Mouse (Mus musculus) kidney, embryonic 16.5 days (tissue): ENCODE measurements around the gene Fgfr2. TPM values are rescaled to one million over a fixed set of nuclear protein-coding genes. Genes with fewer than 3 reads are reported as not detected.

ENCODE experiments used
- ATAC-seq: fragments of 200-750 bp; cut with Nextera tagmentation; 2 replicates; pipeline ENCODE4 v1.8.0; 2017; ENCODE audit warnings: moderate TSS enrichment; ENCODE audit not compliant: low FRiP score, low TSS enrichment
- H3K27ac ChIP-seq: fragments of 300-500 bp; sonication (generic); 2 replicates; pipeline ENCODE4 v1.5.1; 2014; ENCODE audit warnings: low read length
- H3K27me3 ChIP-seq: fragments of 300-500 bp; sonication (generic); 2 replicates; pipeline ENCODE4 v1.6.1; 2014; ENCODE audit warnings: low read length, control low read depth, mixed read lengths; ENCODE audit not compliant: insufficient read depth
- H3K36me3 ChIP-seq: fragments of 300-500 bp; sonication (generic); 2 replicates; pipeline ENCODE4 v1.6.1; 2014; ENCODE audit warnings: low read length, control low read depth, mixed read lengths; ENCODE audit not compliant: insufficient read depth
- H3K4me1 ChIP-seq: fragments of 300-500 bp; sonication (generic); 2 replicates; pipeline ENCODE4 v1.6.1; 2014; ENCODE audit warnings: low read length, control low read depth, mixed read lengths; ENCODE audit not compliant: insufficient read depth
- H3K4me2 ChIP-seq: fragments of 300-500 bp; sonication (generic); replicated peaks from 2 replicates; pipeline ENCODE4 v1.6.1; 2014; ENCODE audit warnings: low read depth, low read length
- H3K4me3 ChIP-seq: fragments of 300-500 bp; sonication (generic); 2 replicates; pipeline ENCODE4 v1.5.1; 2014; ENCODE audit warnings: mild to moderate bottlenecking, low read length
- H3K9ac ChIP-seq: fragments of 300-500 bp; sonication (generic); replicated peaks from 2 replicates; pipeline ENCODE4 v1.6.1; 2014; ENCODE audit warnings: low read length
- H3K9me3 ChIP-seq: fragments of 300-500 bp; sonication (generic); 2 replicates; pipeline ENCODE4 v1.6.1; 2016; ENCODE audit warnings: low read length, control low read depth
- WGBS: fragments of 180-500 bp; shearing (Covaris S2); extraction: QIAGEN DNeasy Blood & Tissue Kit; methylation state at CpG from one replicate; pipeline ENCODE4 v1.1.7; 2014; 5-methylcytosine and 5-hydroxymethylcytosine counted together
- polyA plus RNA-seq: library from polyadenylated mRNA; unstranded; fragments of >200 nt; fragmentation: Nextera tagmentation; extraction: Ambion mirVana; gene quantifications from 2 replicates; pipeline ENCODE4 v1.2.1, GENCODE M21; 2015

Gene Fgfr2
- polyA plus RNA-seq, 1 experiment from 2014 or later = 118 TPM

DNA sequence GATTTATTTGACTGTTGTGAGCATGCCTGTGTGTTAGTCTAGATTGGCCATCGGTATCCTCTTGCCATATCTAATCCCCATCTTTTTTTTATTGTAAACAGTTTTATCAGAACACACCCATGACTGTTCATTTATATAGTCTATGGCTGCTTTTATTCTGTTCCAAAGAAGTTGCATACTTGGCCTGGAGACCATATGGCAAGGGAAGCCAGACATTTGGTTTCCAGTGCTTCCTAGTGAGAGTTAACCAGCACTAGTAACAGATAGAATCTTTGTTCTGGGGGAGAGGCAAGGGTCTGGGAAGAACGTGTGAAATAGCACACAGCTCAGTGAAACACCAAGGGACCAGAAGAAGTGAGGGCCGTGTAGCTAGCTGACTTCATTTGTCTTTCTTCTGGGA, 2153.6 kb downstream of the Fgfr2 start:
- no peaks in the 10 kb centered on the region for H3K9me3 ChIP-seq
- 41% methylated on average over 3 of the region's 3 CpGs for WGBS
- peaks cover 7% of the 10 kb centered on the region for H3K4me1 ChIP-seq
- H3K27ac ChIP-seq = no peak overlapping the region
- no peak for ATAC-seq
- H3K27me3 ChIP-seq = no peaks in the 10 kb centered on the region
- H3K9ac ChIP-seq = no peak overlapping the region
- H3K36me3 ChIP-seq = no peaks in the 10 kb centered on the region
- H3K4me2 ChIP-seq = no peak overlapping the region
- H3K4me3 ChIP-seq = no peak overlapping the region

DNA sequence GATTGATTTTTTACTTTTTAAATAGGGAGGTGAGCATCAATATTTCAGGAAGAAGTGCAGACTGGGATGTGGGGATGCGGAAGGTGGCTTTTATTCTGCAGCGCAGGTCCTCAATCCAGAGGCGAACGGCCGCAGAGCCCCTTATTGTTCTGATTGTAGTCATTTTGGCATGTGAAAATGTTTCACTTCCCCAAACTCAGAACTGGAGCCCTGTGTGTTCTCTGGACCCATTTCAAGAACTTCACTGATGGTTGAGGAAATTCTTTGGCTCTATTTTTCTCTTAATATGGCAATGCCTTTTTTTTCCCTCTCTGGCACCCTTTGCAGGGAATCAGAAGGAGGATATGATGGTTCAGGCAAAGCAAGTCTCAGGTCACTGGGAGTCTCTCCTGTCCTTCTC, 2154.1 kb downstream of the Fgfr2 start:
- Histone ChIP-seq H3K9ac (no peak overlapping the region), H3K9me3 (no peaks in the 10 kb centered on the region), H3K27ac (no peak overlapping the region), H3K4me2 (no peak overlapping the region), H3K4me1 (peaks cover 9% of the 10 kb centered on the region), H3K27me3 (no peaks in the 10 kb centered on the region), H3K36me3 (no peaks in the 10 kb centered on the region), H3K4me3 (no peak overlapping the region)
- ATAC-seq = no peak
- WGBS = 87% methylated on average over 5 of the region's 5 CpGs

GRCm38 (mm10) chr7:130968537-130968936, 2154.6 kb downstream of the Fgfr2 start:
- ATAC-seq = no peak
- no peak overlapping the region; the same call in 1 of the 2 replicates for H3K9ac ChIP-seq
- no peak overlapping the region for H3K4me2 ChIP-seq
- H3K27me3 ChIP-seq = no peaks in the 10 kb centered on the region
- no peak overlapping the region for H3K4me3 ChIP-seq
- peaks cover 9% of the 10 kb centered on the region for H3K4me1 ChIP-seq
- no peak overlapping the region for H3K27ac ChIP-seq
- 62% methylated on average over 7 of the region's 7 CpGs for WGBS
- H3K9me3 ChIP-seq = no peaks in the 10 kb centered on the region
- H3K36me3 ChIP-seq = no peaks in the 10 kb centered on the region

- no peak for ATAC-seq
- H3K4me3 ChIP-seq = no peak overlapping the region
- peaks cover 9% of the 10 kb centered on the region for H3K4me1 ChIP-seq
- no peaks in the 10 kb centered on the region for H3K27me3 ChIP-seq
- H3K9me3 ChIP-seq = no peaks in the 10 kb centered on the region
- no peak overlapping the region for H3K4me2 ChIP-seq
- no peak overlapping the region for H3K9ac ChIP-seq
- WGBS = 88% methylated on average over 6 of the region's 6 CpGs
- H3K27ac ChIP-seq = no peak overlapping the region
- H3K36me3 ChIP-seq = no peaks in the 10 kb centered on the region
Observed at GRCm38 (mm10) chr7:130967901-130968300, 2155.2 kb downstream of the Fgfr2 start.

DNA sequence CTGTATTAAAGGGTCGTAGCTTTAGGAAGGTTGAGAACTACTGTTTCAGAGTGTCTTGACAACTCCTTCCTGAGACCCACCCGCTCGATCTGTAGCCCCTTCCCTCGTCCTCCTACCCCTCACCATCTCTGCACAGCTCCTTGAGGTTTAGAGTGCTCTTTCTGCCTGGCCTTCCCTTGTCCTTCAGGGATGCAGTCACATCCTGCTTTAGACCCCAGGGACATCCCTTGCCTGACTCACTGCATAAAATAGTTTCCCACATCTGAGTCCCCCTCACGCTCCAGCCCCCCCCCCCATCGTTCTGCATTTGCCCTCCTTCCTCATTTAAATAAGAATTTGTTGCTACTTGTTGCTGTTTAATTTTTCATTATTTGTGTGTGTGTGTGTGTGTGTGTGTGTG, 2156.3 kb downstream of the Fgfr2 start:
- Histone ChIP-seq H3K27ac (no peak overlapping the region), H3K27me3 (no peaks in the 10 kb centered on the region), H3K4me3 (no peak overlapping the region), H3K36me3 (no peaks in the 10 kb centered on the region), H3K4me1 (peaks cover 9% of the 10 kb centered on the region), H3K9ac (no peak overlapping the region), H3K4me2 (no peak overlapping the region), H3K9me3 (no peaks in the 10 kb centered on the region)
- ATAC-seq = no peak
- 51% methylated on average over 6 of the region's 6 CpGs for WGBS

- no peaks in the 10 kb centered on the region for H3K36me3 ChIP-seq
- H3K4me2 ChIP-seq = no peak overlapping the region
- no peaks in the 10 kb centered on the region for H3K9me3 ChIP-seq
- H3K9ac ChIP-seq = no peak overlapping the region
- H3K4me3 ChIP-seq = no peak overlapping the region
- no peak for ATAC-seq
- WGBS = 58% methylated on average over 5 of the region's 5 CpGs
- H3K4me1 ChIP-seq = peaks cover 9% of the 10 kb centered on the region
- no peak overlapping the region for H3K27ac ChIP-seq
- no peaks in the 10 kb centered on the region for H3K27me3 ChIP-seq
Observed at GRCm38 (mm10) chr7:130966451-130966850, 2156.7 kb downstream of the Fgfr2 start.

DNA sequence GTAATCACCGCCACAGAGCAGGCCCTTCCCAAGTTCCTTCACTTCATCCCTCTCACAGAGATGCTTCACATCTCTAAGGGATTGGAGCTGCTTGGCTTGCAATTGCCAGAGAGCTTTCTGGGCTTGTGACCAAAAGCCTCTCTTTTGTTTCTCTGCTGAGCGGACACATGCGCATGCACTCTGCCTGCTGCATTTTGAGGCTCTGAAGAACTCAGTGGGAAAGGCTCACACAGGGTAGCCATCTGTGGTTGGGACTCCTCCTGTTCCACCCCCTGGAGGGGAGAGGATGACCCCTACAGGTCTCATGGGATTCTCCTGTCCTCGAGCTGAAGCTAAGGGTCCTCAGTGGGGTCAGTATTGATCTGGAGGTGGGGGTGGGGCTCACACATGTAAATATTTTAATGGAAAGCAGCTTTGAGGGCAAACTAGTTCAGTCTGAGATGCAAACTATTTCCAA, 2157.2 kb downstream of the Fgfr2 start:
- H3K27me3 ChIP-seq = no peaks in the 10 kb centered on the region
- H3K9me3 ChIP-seq = no peaks in the 10 kb centered on the region
- no peak overlapping the region for H3K4me3 ChIP-seq
- peaks cover 9% of the 10 kb centered on the region for H3K4me1 ChIP-seq
- no peaks in the 10 kb centered on the region for H3K36me3 ChIP-seq
- H3K4me2 ChIP-seq = no peak overlapping the region
- no peak for ATAC-seq
- no peak overlapping the region for H3K27ac ChIP-seq
- WGBS = 66% methylated on average over 4 of the region's 4 CpGs
- no peak overlapping the region for H3K9ac ChIP-seq

DNA sequence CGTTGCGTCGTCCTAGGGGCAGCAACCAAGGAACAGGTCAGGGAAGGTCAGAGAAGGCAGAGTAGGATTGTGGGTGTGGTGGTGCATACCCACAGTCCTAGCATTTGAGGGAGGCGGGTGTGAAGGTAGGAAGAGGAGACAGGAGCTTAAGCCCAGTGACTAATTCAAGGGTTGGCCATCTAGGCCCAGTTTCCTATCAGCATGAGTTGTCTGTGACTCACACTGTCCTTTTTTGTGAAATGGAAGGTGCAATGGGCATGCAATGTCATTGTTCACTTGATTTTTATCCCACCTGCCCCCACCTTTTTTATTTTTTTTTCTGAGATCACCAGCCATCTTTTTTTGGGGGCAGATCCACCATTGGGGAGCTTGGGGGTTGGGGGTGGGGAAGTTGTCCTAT, 2157.8 kb downstream of the Fgfr2 start:
- WGBS = 82% methylated on average over 4 of the region's 4 CpGs
- Histone ChIP-seq H3K9me3 (no peaks in the 10 kb centered on the region), H3K4me2 (no peak overlapping the region), H3K4me1 (peaks cover 9% of the 10 kb centered on the region), H3K36me3 (no peaks in the 10 kb centered on the region), H3K27me3 (no peaks in the 10 kb centered on the region), H3K4me3 (no peak overlapping the region), H3K9ac (no peak overlapping the region), H3K27ac (no peak overlapping the region)
- ATAC-seq = no peak

- ATAC-seq = peak; percentile 89
- Histone ChIP-seq H3K4me3 (no peak overlapping the region), H3K27ac (peak overlapping the region; percentile 16; the same call in 1 of the 2 replicates), H3K27me3 (no peaks in the 10 kb centered on the region), H3K4me1 (peaks cover 14% of the 10 kb centered on the region), H3K36me3 (no peaks in the 10 kb centered on the region), H3K9ac (no peak overlapping the region), H3K9me3 (no peaks in the 10 kb centered on the region), H3K4me2 (no peak overlapping the region)
- WGBS = 30% methylated on average over 5 of the region's 5 CpGs
Observed at GRCm38 (mm10) chr7:130964686-130965085, 2158.5 kb downstream of the Fgfr2 start.

GRCm38 (mm10) chr7:130961429-130961828, 2161.7 kb downstream of the Fgfr2 start:
- Histone ChIP-seq H3K36me3 (no peaks in the 10 kb centered on the region), H3K4me3 (no peak overlapping the region), H3K9me3 (no peaks in the 10 kb centered on the region), H3K9ac (no peak overlapping the region), H3K4me2 (no peak overlapping the region), H3K4me1 (peaks cover 15% of the 10 kb centered on the region), H3K27ac (no peak overlapping the region), H3K27me3 (no peaks in the 10 kb centered on the region)
- ATAC-seq = no peak
- 64% methylated on average over 6 of the region's 6 CpGs for WGBS
